In the genomic region with DNA sequence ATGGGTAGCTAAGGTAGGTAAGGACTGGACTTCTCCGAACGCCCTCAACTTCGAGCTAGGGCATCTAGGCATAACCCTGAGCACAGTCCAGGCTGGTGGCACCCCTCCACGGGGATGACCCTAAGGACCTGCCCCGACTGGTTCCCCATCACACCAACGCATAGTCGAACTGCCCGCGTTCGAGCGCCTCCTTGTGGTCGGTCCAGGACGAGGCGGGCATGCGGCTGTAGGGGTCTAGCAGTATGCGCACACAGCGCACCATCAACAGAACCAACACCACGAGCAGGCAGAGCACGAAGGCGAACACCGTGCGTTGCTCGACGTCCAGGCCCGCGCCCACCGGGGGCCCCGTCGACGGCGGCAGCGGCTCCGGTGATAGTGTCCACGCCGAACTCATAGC, we compare ENCODE assay signal across 8 mouse cellular contexts. TPM values are rescaled to one million over a fixed set of nuclear protein-coding genes. Genes with fewer than 3 reads are reported as not detected.
DNase-seq lines count a peak whose midpoint lies in the region; ATAC-seq and TF ChIP-seq lines count a peak whose summit lies in the region.

No protein-coding gene starts in this region.

- H3K4me3 ChIP-seq in gastrocnemius, adult 2 months = peak overlapping the region; percentile 73
- peak overlapping the region; percentile 89 for H3K4me3 ChIP-seq in intestine, embryonic 14.5 days (ENCODE audit: low read depth, low read length)
- H3K4me3 ChIP-seq in limb, embryonic 11.5 days (ENCODE audit: low read depth, low read length) = peak overlapping the region; percentile 89
- H3K4me3 ChIP-seq in midbrain, embryonic 12.5 days = peak overlapping the region; percentile 74

- H3K9me3 ChIP-seq in intestine, embryonic 14.5 days (ENCODE audit: control insufficient read depth, low read length) = no peaks in the 10 kb centered on the region
- no peaks in the 10 kb centered on the region; the same call in 1 of the 2 replicates for H3K9me3 ChIP-seq in limb, embryonic 11.5 days (ENCODE audit: control insufficient read depth, low read length)
- H3K9me3 ChIP-seq in midbrain, embryonic 12.5 days = no peaks in the 10 kb centered on the region

- peak; percentile 81 for TF ChIP-seq CTCF in gastrocnemius, adult 2 months (IDR thresholded peaks at IDR 0.05)

- H3K27me3 ChIP-seq in intestine, embryonic 14.5 days (replicated peaks; ENCODE audit: control insufficient read depth, insufficient read depth, low read length) = no peaks in the 10 kb centered on the region
- no peaks in the 10 kb centered on the region for H3K27me3 ChIP-seq in limb, embryonic 11.5 days (ENCODE audit: control insufficient read depth, insufficient read depth, low read length)
- H3K27me3 ChIP-seq in midbrain, embryonic 12.5 days = no peaks in the 10 kb centered on the region

- peaks cover 24% of the 10 kb centered on the region for H3K4me1 ChIP-seq in intestine, embryonic 14.5 days (replicated peaks; ENCODE audit: control insufficient read depth, insufficient read depth, low read length)
- H3K4me1 ChIP-seq in limb, embryonic 11.5 days (ENCODE audit: control insufficient read depth, insufficient read depth, low read length) = peaks cover 18% of the 10 kb centered on the region; the same call in 1 of the 2 replicates
- peaks cover 38% of the 10 kb centered on the region for H3K4me1 ChIP-seq in midbrain, embryonic 12.5 days

- DNase-seq in cerebellum, adult 11 months = peak; percentile 58
- DNase-seq in gastrocnemius, adult 2 months = peak; percentile 71
- peak; percentile 94 for DNase-seq in intestine, embryonic 14.5 days (ENCODE audit: low spot score)
- peak; percentile 95 for DNase-seq in limb, embryonic 11.5 days (ENCODE audit: low spot score)
- DNase-seq in right cerebral cortex, postnatal 4 days = peak; percentile 91

- peak overlapping the region; percentile 88 for H3K9ac ChIP-seq in intestine, embryonic 14.5 days (ENCODE audit: low read length)
- peak overlapping the region; percentile 94 for H3K9ac ChIP-seq in limb, embryonic 11.5 days (ENCODE audit: low read length)
- peak overlapping the region; percentile 90 for H3K9ac ChIP-seq in midbrain, embryonic 12.5 days (replicated peaks)

- ATAC-seq in cerebellum, adult (ENCODE audit: insufficient number of reproducible peaks, low FRiP score, low TSS enrichment) = no peak
- ATAC-seq in common myeloid progenitor, adult 5-6 weeks (replicated peaks; ENCODE audit: low read depth, poor library complexity, severe bottlenecking) = peak; percentile 69
- ATAC-seq in intestine, embryonic 14.5 days (replicated peaks; ENCODE audit: low FRiP score, low TSS enrichment, low read depth) = peak; percentile 64
- peak; percentile 45 for ATAC-seq in limb, embryonic 11.5 days (ENCODE audit: insufficient number of reproducible peaks, low FRiP score, low TSS enrichment, low read depth)
- ATAC-seq in midbrain, embryonic 12.5 days (ENCODE audit: low FRiP score, low read depth) = peak; percentile 68

- H3K27ac ChIP-seq in gastrocnemius, adult 2 months = peak overlapping the region; percentile 16; the same call in 1 of the 2 replicates
- H3K27ac ChIP-seq in intestine, embryonic 14.5 days (ENCODE audit: low read depth) = peak overlapping the region; percentile 83
- H3K27ac ChIP-seq in limb, embryonic 11.5 days (replicated peaks; ENCODE audit: low read depth, low read length) = peak overlapping the region; percentile 87
- H3K27ac ChIP-seq in midbrain, embryonic 12.5 days (replicated peaks) = peak overlapping the region; percentile 94

- H3K36me3 ChIP-seq in intestine, embryonic 14.5 days (ENCODE audit: control insufficient read depth, insufficient read depth, low read length) = peaks cover 60% of the 10 kb centered on the region
- peaks cover 8% of the 10 kb centered on the region for H3K36me3 ChIP-seq in limb, embryonic 11.5 days (ENCODE audit: control insufficient read depth, insufficient read depth, low read length)
- peaks cover 57% of the 10 kb centered on the region for H3K36me3 ChIP-seq in midbrain, embryonic 12.5 days

- intact Hi-C loops in gastrocnemius, adult 2 months (cut with DNase I) = no loop called here

- WGBS in intestine, embryonic 14.5 days = 2% methylated on average over 35 of the region's 35 CpGs
- WGBS in limb, embryonic 11.5 days = 2% methylated on average over 35 of the region's 35 CpGs
- 3% methylated on average over 31 of the region's 35 CpGs for WGBS in midbrain, embryonic 12.5 days

- peak overlapping the region; percentile 67 for H3K4me2 ChIP-seq in intestine, embryonic 14.5 days (ENCODE audit: low read length)
- H3K4me2 ChIP-seq in limb, embryonic 11.5 days (ENCODE audit: low read depth, severe bottlenecking) = peak overlapping the region; percentile 48
- peak overlapping the region; percentile 71 for H3K4me2 ChIP-seq in midbrain, embryonic 12.5 days (replicated peaks)

RNA-seq across cellular contexts. Expression of gene Ctxn1, which starts 0.8 kb away (rescaled TPM):
- 2.1 and 4.9 TPM in 2 replicates for total RNA-seq in common myeloid progenitor, adult 5-6 weeks (2017)
- under 1 TPM; 0.41 to 0.45 TPM for total RNA-seq in gastrocnemius, adult 2 months (2021)
- polyA plus RNA-seq in intestine, embryonic 14.5 days (2014; fragmentation: Nextera tagmentation; extraction: Ambion mirVana) = 78.8 and 79.2 TPM in 2 replicates
- polyA plus RNA-seq in limb, embryonic 11.5 days (2014; fragmentation: Nextera tagmentation; extraction: Ambion mirVana) = 97.6 and 106 TPM in 2 replicates
- 170 TPM in 2 replicates for polyA plus RNA-seq in midbrain, embryonic 12.5 days (2016; fragmentation: Nextera tagmentation; extraction: Ambion mirVana)

RNA-seq across cellular contexts. Expression of gene Snapc2, which starts 5.4 kb away (rescaled TPM):
- total RNA-seq in common myeloid progenitor, adult 5-6 weeks (2017) = 15.0 and 15.3 TPM in 2 replicates
- total RNA-seq in gastrocnemius, adult 2 months (2021) = 10 to 100 TPM in 1 of 2 experiments, 1 to 10 TPM in 1; 9.8 to 13.0 TPM
- polyA plus RNA-seq in intestine, embryonic 14.5 days (2014; fragmentation: Nextera tagmentation; extraction: Ambion mirVana) = 52.7 and 57.1 TPM in 2 replicates
- polyA plus RNA-seq in limb, embryonic 11.5 days (2014; fragmentation: Nextera tagmentation; extraction: Ambion mirVana) = 63.4 and 73.5 TPM in 2 replicates
- polyA plus RNA-seq in midbrain, embryonic 12.5 days (2016; fragmentation: Nextera tagmentation; extraction: Ambion mirVana) = 61.9 and 63.0 TPM in 2 replicates

RNA-seq across cellular contexts. Expression of gene Tgfbr3l, which starts 10.2 kb away (rescaled TPM):
- total RNA-seq in common myeloid progenitor, adult 5-6 weeks (2017) = 1.5 TPM in 1 of 2 replicates, not detected in the other
- total RNA-seq in gastrocnemius, adult 2 months (2021) = 1 to 10 TPM; 1.9 to 3.3 TPM
- polyA plus RNA-seq in intestine, embryonic 14.5 days (2014; fragmentation: Nextera tagmentation; extraction: Ambion mirVana) = 3.3 and 4.0 TPM in 2 replicates
- polyA plus RNA-seq in limb, embryonic 11.5 days (2014; fragmentation: Nextera tagmentation; extraction: Ambion mirVana) = 1.5 and 3.0 TPM in 2 replicates
- 5.0 and 5.3 TPM in 2 replicates for polyA plus RNA-seq in midbrain, embryonic 12.5 days (2016; fragmentation: Nextera tagmentation; extraction: Ambion mirVana)

RNA-seq across cellular contexts. Expression of gene Timm44, which starts 17.5 kb away (rescaled TPM):
- total RNA-seq in common myeloid progenitor, adult 5-6 weeks (2017) = 135 and 169 TPM in 2 replicates
- total RNA-seq in gastrocnemius, adult 2 months (2021) = 10 to 100 TPM; 61.8 to 76.6 TPM
- 89.8 and 92.7 TPM in 2 replicates for polyA plus RNA-seq in intestine, embryonic 14.5 days (2014; fragmentation: Nextera tagmentation; extraction: Ambion mirVana)
- 78.0 and 80.0 TPM in 2 replicates for polyA plus RNA-seq in limb, embryonic 11.5 days (2014; fragmentation: Nextera tagmentation; extraction: Ambion mirVana)
- polyA plus RNA-seq in midbrain, embryonic 12.5 days (2016; fragmentation: Nextera tagmentation; extraction: Ambion mirVana) = 54.9 and 57.8 TPM in 2 replicates

RNA-seq across cellular contexts. Expression of gene Gm49320, which starts 19.6 kb away (rescaled TPM):
- 0.10 TPM in 1 of 2 replicates, not detected in the other for total RNA-seq in common myeloid progenitor, adult 5-6 weeks (2017)
- not detected for total RNA-seq in gastrocnemius, adult 2 months (2021)
- polyA plus RNA-seq in intestine, embryonic 14.5 days (2014; fragmentation: Nextera tagmentation; extraction: Ambion mirVana) = 1.4 and 1.7 TPM in 2 replicates
- polyA plus RNA-seq in limb, embryonic 11.5 days (2014; fragmentation: Nextera tagmentation; extraction: Ambion mirVana) = 0.68 and 1.0 TPM in 2 replicates
- polyA plus RNA-seq in midbrain, embryonic 12.5 days (2016; fragmentation: Nextera tagmentation; extraction: Ambion mirVana) = 1.5 and 1.6 TPM in 2 replicates

Comparison
In these comparisons a context has a peak if more than half of its experiments do, and no peak if none do; other contexts are left out.
1. H3K27ac ChIP-seq: peak in every context shown above with its lines; median percentile 94 in midbrain, embryonic 12.5 days; 87 in limb, embryonic 11.5 days; 83 in intestine, embryonic 14.5 days; 16 in gastrocnemius, adult 2 months.